Mouse (Mus musculus): ENCODE measurements at regions not wholly inside any gene's neighbourhood (a gene's known extent, or its start where the extent isn't known, plus 50 kb on each side); places are given as distances from the start of the nearest gene placed in this dataset.

- DNase-seq: no peak
These were observed 415.2 kb upstream of the Aga start for GRCm38 (mm10) chr8:53096272-53096784.

GRCm38 (mm10) chr8:53140041-53140440 lies 371.5 kb upstream of the Aga start:
- peak; percentile 3 for DNase-seq

- DNase-seq: no peak
These were observed 362.6 kb upstream of the Aga start for GRCm38 (mm10) chr8:53148915-53149314.

- DNase-seq: peak; percentile 28
These were observed 347.5 kb upstream of the Aga start for GRCm38 (mm10) chr8:53164017-53164416.

- DNase-seq: no peak
These were observed 339.7 kb upstream of the Aga start for GRCm38 (mm10) chr8:53171694-53172299.

- no peak for DNase-seq
These were observed 319.0 kb upstream of the Aga start for GRCm38 (mm10) chr8:53192519-53192918.

GRCm38 (mm10) chr8:53222194-53222593 lies 289.3 kb upstream of the Aga start:
- no peak for DNase-seq
